Mouse (Mus musculus) G1E-ER4 (cell line): ENCODE results near the gene Relch. TPM values are rescaled to one million over a fixed set of nuclear protein-coding genes. Genes with fewer than 3 reads are reported as not detected.

Experiments
- GATA1 ChIP-seq: IDR thresholded peaks from one replicate; pipeline ENCODE4 v1.8.0; 2012; ENCODE audit warnings: low read length, inconsistent platforms
- polyA plus RNA-seq: library from polyadenylated mRNA; stranded (reverse); fragments of >175 nt; gene quantifications from 2 replicates; pipeline ENCODE4 v1.2.3, GENCODE M21; 2012

The Relch gene
- polyA plus RNA-seq, 1 experiment, result 46.4 TPM

- TF ChIP-seq GATA1, result no peak
These were observed 117.0 kb downstream of the Relch start, which contains the start of gene Tnfrsf11a for GRCm38 (mm10) chr1:105780457-105781364. TSS of gene Tnfrsf11a (plus strand) at chr1:105780718.

GRCm38 (mm10) chr1:105781391-105782146 lies 117.9 kb downstream of the Relch start:
- no peak for TF ChIP-seq GATA1

- no peak for TF ChIP-seq GATA1
These were observed 120.8 kb downstream of the Relch start for GRCm38 (mm10) chr1:105784257-105785016.

GRCm38 (mm10) chr1:105785146-105785545 lies 121.5 kb downstream of the Relch start:
- TF ChIP-seq GATA1, result no peak

- no peak for TF ChIP-seq GATA1
These were observed 123.2 kb downstream of the Relch start for GRCm38 (mm10) chr1:105786731-105787357.

GRCm38 (mm10) chr1:105790103-105790502 lies 126.4 kb downstream of the Relch start:
- TF ChIP-seq GATA1, result no peak

GRCm38 (mm10) chr1:105794670-105795069 lies 131.0 kb downstream of the Relch start:
- no peak for TF ChIP-seq GATA1

- TF ChIP-seq GATA1, result no peak
These were observed 132.0 kb downstream of the Relch start for GRCm38 (mm10) chr1:105795705-105796104.

- no peak for TF ChIP-seq GATA1
These were observed 136.9 kb downstream of the Relch start for GRCm38 (mm10) chr1:105800570-105800969.

- no peak for TF ChIP-seq GATA1
These were observed 137.6 kb downstream of the Relch start for GRCm38 (mm10) chr1:105801252-105801651.

GRCm38 (mm10) chr1:105802941-105803340 lies 139.3 kb downstream of the Relch start:
- no peak for TF ChIP-seq GATA1

GRCm38 (mm10) chr1:105804285-105804684 lies 140.6 kb downstream of the Relch start:
- no peak for TF ChIP-seq GATA1

Other genes starting within 250 kb of the Relch start
- gene Pign, start 184 bp upstream of the Relch start, polyA plus RNA-seq, result 13.0 and 18.6 TPM in 2 replicates
- not detected in 2 replicates for gene Tnfrsf11a, start 116.9 kb downstream of the Relch start, polyA plus RNA-seq